Mouse (Mus musculus): Measurements from ENCODE around the gene Tubal3. TPM values are rescaled to one million over a fixed set of nuclear protein-coding genes. Genes with fewer than 3 reads are reported as not detected.

Gene Tubal3
- polyA plus RNA-seq, 1 experiment from 2014 or later, result not detected

DNA sequence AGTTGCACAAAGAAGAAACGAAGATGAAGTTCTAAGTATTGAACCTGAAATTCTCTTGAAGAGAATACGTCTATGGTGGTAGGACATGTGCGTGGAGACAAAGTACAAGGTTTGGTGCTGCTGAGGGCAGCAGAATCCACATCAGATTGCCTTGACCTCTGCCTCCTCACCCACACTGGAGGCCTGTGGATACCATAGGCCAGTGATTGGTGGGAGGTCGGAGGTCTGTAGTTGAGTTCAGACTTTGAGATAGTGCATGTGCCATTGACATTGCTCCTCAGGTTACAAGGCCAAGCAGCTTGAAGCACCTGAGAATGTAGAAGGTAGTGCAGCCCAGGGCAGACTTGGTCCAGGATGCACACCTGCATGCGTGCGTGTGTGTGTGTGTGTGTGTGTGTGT is 8.0 kb downstream of the Tubal3 start:
- no peaks in the 10 kb centered on the region for H3K27me3 ChIP-seq (ENCODE audit: control insufficient read depth, insufficient read depth, low read length)
- H3K4me1 ChIP-seq (ENCODE audit: control insufficient read depth, insufficient read depth, low read length), result no peaks in the 10 kb centered on the region
- no peaks in the 10 kb centered on the region for H3K9me3 ChIP-seq (replicated peaks; ENCODE audit: control insufficient read depth, low read length)
- no peak overlapping the region for H3K4me2 ChIP-seq (ENCODE audit: low read depth, low read length)
- no peak overlapping the region for H3K9ac ChIP-seq (replicated peaks; ENCODE audit: low read length)
- H3K27ac ChIP-seq (replicated peaks; ENCODE audit: low read depth, low read length), result no peak overlapping the region
- no peak for ATAC-seq (replicated peaks; ENCODE audit: insufficient number of reproducible peaks, low FRiP score, low TSS enrichment, low read depth)
- no peaks in the 10 kb centered on the region for H3K36me3 ChIP-seq (replicated peaks; ENCODE audit: control insufficient read depth, insufficient read depth, low read depth, low read length)
- H3K4me3 ChIP-seq (ENCODE audit: low read depth, low read length), result no peak overlapping the region
- no peak for DNase-seq (ENCODE audit: low spot score)
- 87% methylated on average over 4 of the region's 6 CpGs for WGBS

DNA sequence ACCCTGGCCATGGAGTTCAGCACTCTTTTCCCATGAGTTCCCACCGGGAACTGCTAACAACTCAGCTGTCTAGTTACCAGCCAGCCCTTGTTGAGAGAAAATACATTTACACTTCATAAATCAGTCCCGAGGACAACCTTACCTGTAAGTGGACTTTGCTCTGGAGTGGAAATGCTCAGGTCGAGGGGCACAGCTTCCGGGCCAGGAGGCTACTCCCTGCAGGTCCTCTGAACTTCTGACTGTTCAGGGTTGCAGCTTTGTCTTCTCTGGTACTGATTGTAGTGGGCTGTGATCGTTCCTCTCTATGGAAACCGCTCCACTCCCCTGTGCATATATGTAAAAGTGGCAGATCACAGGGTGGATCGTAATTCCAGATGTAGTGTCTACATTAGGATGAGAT is 26.6 kb downstream of the Tubal3 start:
- ATAC-seq (replicated peaks; ENCODE audit: insufficient number of reproducible peaks, low FRiP score, low TSS enrichment, low read depth), result no peak
- Histone ChIP-seq H3K4me3 (ENCODE audit: low read depth, low read length) (no peak overlapping the region), H3K36me3 (replicated peaks; ENCODE audit: control insufficient read depth, insufficient read depth, low read depth, low read length) (no peaks in the 10 kb centered on the region), H3K27ac (replicated peaks; ENCODE audit: low read depth, low read length) (no peak overlapping the region), H3K27me3 (ENCODE audit: control insufficient read depth, insufficient read depth, low read length) (no peaks in the 10 kb centered on the region), H3K4me1 (ENCODE audit: control insufficient read depth, insufficient read depth, low read length) (no peaks in the 10 kb centered on the region), H3K4me2 (ENCODE audit: low read depth, low read length) (no peak overlapping the region), H3K9me3 (replicated peaks; ENCODE audit: control insufficient read depth, low read length) (no peaks in the 10 kb centered on the region), H3K9ac (replicated peaks; ENCODE audit: low read length) (no peak overlapping the region)
- WGBS, result 78% methylated on average over 7 of the region's 7 CpGs
- DNase-seq (ENCODE audit: low spot score), result no peak

DNA sequence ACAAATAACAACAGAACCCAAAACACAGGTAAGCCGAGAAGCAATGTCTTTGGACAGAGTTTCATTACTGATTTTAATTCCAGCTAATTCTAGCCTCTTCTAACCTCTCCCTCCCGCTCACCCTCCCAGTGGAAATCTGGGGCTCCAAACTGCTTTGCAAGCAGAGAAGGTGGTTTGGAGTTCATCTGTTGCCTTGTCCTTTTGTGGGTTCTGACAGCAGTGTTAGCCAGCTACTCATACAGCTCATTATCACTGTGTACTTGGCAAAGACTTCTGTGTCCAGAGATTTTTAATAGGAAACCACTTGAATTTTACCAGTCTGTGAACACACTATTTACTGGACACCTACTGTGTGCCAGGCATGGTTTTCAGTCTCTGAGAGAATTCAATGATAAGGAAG is 27.2 kb downstream of the Tubal3 start, which contains the start of gene Ucn3:
Ucn3 (minus strand) TSS at position 101 of the 400 bp plus-strand sequence.
- 63% methylated on average over 2 of the region's 2 CpGs for WGBS
- ATAC-seq (replicated peaks; ENCODE audit: insufficient number of reproducible peaks, low FRiP score, low TSS enrichment, low read depth) (no peak), DNase-seq (ENCODE audit: low spot score) (no peak)
- Histone ChIP-seq H3K9me3 (replicated peaks; ENCODE audit: control insufficient read depth, low read length) (no peaks in the 10 kb centered on the region), H3K36me3 (replicated peaks; ENCODE audit: control insufficient read depth, insufficient read depth, low read depth, low read length) (no peaks in the 10 kb centered on the region), H3K9ac (replicated peaks; ENCODE audit: low read length) (no peak within 1 kb of the TSS), H3K27me3 (ENCODE audit: control insufficient read depth, insufficient read depth, low read length) (no peaks in the 10 kb centered on the region), H3K27ac (replicated peaks; ENCODE audit: low read depth, low read length) (no peak within 1 kb of the TSS), H3K4me2 (ENCODE audit: low read depth, low read length) (no peak within 1 kb of the TSS), H3K4me3 (ENCODE audit: low read depth, low read length) (no peak within 1 kb of the TSS), H3K4me1 (ENCODE audit: control insufficient read depth, insufficient read depth, low read length) (no peaks in the 10 kb centered on the region)

DNA sequence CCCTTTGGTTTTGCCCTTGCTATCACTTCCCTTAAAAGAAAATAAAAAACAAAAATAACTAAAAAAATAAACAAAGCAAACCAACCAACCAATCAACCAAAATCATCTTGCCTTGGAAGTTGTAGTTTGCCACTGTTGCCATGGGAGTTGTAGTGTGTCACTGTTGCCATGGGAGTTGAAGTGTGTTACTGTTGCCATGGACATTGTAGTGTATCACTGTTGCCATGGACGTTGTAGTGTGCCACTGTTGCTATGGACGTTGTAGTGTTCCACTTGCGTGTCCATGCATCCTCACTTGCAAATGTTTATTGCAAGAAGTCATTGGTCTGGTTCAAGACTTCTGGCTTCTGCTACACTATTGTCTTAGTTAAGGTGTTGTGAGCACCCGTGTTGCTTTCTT is 29.2 kb downstream of the Tubal3 start:
- no peaks in the 10 kb centered on the region for H3K9me3 ChIP-seq (replicated peaks; ENCODE audit: control insufficient read depth, low read length)
- WGBS, result 84% methylated on average over 4 of the region's 4 CpGs
- DNase-seq (ENCODE audit: low spot score), result no peak
- no peaks in the 10 kb centered on the region for H3K4me1 ChIP-seq (ENCODE audit: control insufficient read depth, insufficient read depth, low read length)
- no peak for ATAC-seq (replicated peaks; ENCODE audit: insufficient number of reproducible peaks, low FRiP score, low TSS enrichment, low read depth)
- no peaks in the 10 kb centered on the region for H3K27me3 ChIP-seq (ENCODE audit: control insufficient read depth, insufficient read depth, low read length)
- H3K4me2 ChIP-seq (ENCODE audit: low read depth, low read length), result no peak overlapping the region
- no peaks in the 10 kb centered on the region for H3K36me3 ChIP-seq (replicated peaks; ENCODE audit: control insufficient read depth, insufficient read depth, low read depth, low read length)
- H3K27ac ChIP-seq (replicated peaks; ENCODE audit: low read depth, low read length), result no peak overlapping the region
- H3K9ac ChIP-seq (replicated peaks; ENCODE audit: low read length), result no peak overlapping the region
- no peak overlapping the region for H3K4me3 ChIP-seq (ENCODE audit: low read depth, low read length)

DNA sequence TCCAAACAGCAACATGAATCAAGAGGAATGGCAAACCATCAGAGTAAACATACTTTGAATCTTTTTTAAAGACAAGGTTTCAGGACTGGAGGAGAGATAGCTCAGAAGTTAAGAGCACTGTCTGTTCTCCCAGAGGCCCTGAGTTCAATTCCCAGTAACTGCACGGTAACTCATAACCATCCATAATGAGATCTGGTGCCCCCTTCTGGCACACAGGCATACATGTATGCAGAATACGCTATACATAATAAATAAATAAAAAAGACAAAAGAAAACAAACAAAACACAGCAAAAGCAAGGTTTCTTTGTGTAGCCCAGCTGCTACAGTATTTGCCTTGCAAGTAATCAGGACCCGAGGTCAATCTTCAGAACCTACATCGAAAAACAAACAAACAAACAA is 31.4 kb downstream of the Tubal3 start:
- ATAC-seq (replicated peaks; ENCODE audit: insufficient number of reproducible peaks, low FRiP score, low TSS enrichment, low read depth) (no peak), DNase-seq (ENCODE audit: low spot score) (no peak)
- Histone ChIP-seq H3K4me1 (ENCODE audit: control insufficient read depth, insufficient read depth, low read length) (no peaks in the 10 kb centered on the region), H3K4me3 (ENCODE audit: low read depth, low read length) (no peak overlapping the region), H3K9me3 (replicated peaks; ENCODE audit: control insufficient read depth, low read length) (no peaks in the 10 kb centered on the region), H3K9ac (replicated peaks; ENCODE audit: low read length) (no peak overlapping the region), H3K27ac (replicated peaks; ENCODE audit: low read depth, low read length) (no peak overlapping the region), H3K4me2 (ENCODE audit: low read depth, low read length) (no peak overlapping the region), H3K36me3 (replicated peaks; ENCODE audit: control insufficient read depth, insufficient read depth, low read depth, low read length) (no peaks in the 10 kb centered on the region), H3K27me3 (ENCODE audit: control insufficient read depth, insufficient read depth, low read length) (no peaks in the 10 kb centered on the region)
- 89% methylated on average over 4 of the region's 4 CpGs for WGBS

DNA sequence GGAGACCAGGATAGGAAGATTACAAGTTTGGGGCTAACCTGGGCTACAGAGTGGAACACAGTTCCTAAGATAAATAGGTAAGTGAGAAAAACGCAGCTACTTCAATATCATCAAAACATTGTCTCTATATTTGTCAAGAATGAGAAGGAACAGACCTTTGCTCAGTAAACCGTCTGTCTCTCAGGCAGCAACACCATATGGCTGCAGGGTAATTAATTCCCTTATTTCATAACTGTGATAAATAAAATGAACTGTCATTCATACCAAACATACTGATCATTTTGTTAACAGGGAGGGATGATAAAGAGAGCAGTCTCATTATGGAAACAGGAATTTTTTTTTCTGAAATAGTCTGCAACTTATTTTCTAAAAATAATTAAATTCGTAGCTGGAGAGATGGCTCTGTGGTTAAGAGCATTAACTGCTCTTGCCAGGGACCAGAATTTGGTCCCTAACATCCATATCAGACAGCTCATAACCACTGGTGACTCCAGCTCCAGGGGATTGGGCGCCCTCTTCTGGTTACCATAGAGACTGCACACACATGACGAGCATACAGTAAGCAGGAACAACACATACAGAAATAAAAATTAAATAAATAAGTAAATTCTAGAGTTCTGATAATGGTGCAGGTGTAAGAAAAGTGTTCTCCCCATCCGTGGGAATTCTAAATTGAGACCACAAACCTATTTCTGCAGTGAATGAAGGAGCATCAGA is 33.3 kb downstream of the Tubal3 start:
- Histone ChIP-seq H3K9ac (replicated peaks; ENCODE audit: low read length) (no peak overlapping the region), H3K36me3 (replicated peaks; ENCODE audit: control insufficient read depth, insufficient read depth, low read depth, low read length) (no peaks in the 10 kb centered on the region), H3K4me1 (ENCODE audit: control insufficient read depth, insufficient read depth, low read length) (no peaks in the 10 kb centered on the region), H3K4me2 (ENCODE audit: low read depth, low read length) (no peak overlapping the region), H3K27me3 (ENCODE audit: control insufficient read depth, insufficient read depth, low read length) (no peaks in the 10 kb centered on the region), H3K27ac (replicated peaks; ENCODE audit: low read depth, low read length) (no peak overlapping the region), H3K9me3 (replicated peaks; ENCODE audit: control insufficient read depth, low read length) (no peaks in the 10 kb centered on the region), H3K4me3 (ENCODE audit: low read depth, low read length) (no peak overlapping the region)
- DNase-seq (ENCODE audit: low spot score) (no peak), ATAC-seq (replicated peaks; ENCODE audit: insufficient number of reproducible peaks, low FRiP score, low TSS enrichment, low read depth) (no peak)
- 80% methylated on average over 6 of the region's 6 CpGs for WGBS

DNA sequence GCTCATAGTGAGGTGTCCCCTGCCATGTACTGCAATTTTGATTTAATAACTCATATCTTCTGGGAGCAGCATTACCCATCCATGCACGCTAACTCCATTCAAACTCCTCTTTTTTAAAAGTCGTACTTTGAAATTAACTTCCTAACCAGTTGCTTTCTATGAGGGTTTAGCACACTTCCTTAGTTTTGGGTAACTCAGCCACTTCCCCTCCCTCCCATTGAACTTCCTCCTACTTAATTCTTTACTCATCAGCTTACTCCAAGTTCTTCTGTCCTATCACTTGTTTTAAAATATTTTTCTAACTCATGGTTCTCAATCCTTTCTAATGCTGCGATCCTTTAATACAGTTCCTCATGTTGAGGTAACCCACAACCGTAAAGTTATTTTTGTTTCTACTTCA is 50.8 kb downstream of the Tubal3 start:
- WGBS, result 88% methylated on average over 4 of the region's 4 CpGs

More for the DNA sequence above, 50.8 kb downstream of the Tubal3 start:
- H3K27me3 ChIP-seq (ENCODE audit: control insufficient read depth, insufficient read depth, low read length), result no peaks in the 10 kb centered on the region
- no peak overlapping the region for H3K4me2 ChIP-seq (ENCODE audit: low read depth, low read length)
- H3K4me1 ChIP-seq (ENCODE audit: control insufficient read depth, insufficient read depth, low read length), result no peaks in the 10 kb centered on the region
- no peak overlapping the region for H3K4me3 ChIP-seq (ENCODE audit: low read depth, low read length)
- ATAC-seq (replicated peaks; ENCODE audit: insufficient number of reproducible peaks, low FRiP score, low TSS enrichment, low read depth) (no peak), DNase-seq (ENCODE audit: low spot score) (no peak)
- no peaks in the 10 kb centered on the region for H3K36me3 ChIP-seq (replicated peaks; ENCODE audit: control insufficient read depth, insufficient read depth, low read depth, low read length)
- H3K9me3 ChIP-seq (replicated peaks; ENCODE audit: control insufficient read depth, low read length), result no peaks in the 10 kb centered on the region
- no peak overlapping the region for H3K27ac ChIP-seq (replicated peaks; ENCODE audit: low read depth, low read length)
- H3K9ac ChIP-seq (replicated peaks; ENCODE audit: low read length), result no peak overlapping the region

All from embryonic facial prominence, embryonic 11.5 days (tissue).